Mouse (Mus musculus): Measurements from ENCODE around the gene Atf1. TPM values are rescaled to one million over a fixed set of nuclear protein-coding genes. Genes with fewer than 3 reads are reported as not detected.

Gene Atf1
- total and polyA plus RNA-seq, 3 experiments = 41.8 to 854 (median 183) TPM

DNA sequence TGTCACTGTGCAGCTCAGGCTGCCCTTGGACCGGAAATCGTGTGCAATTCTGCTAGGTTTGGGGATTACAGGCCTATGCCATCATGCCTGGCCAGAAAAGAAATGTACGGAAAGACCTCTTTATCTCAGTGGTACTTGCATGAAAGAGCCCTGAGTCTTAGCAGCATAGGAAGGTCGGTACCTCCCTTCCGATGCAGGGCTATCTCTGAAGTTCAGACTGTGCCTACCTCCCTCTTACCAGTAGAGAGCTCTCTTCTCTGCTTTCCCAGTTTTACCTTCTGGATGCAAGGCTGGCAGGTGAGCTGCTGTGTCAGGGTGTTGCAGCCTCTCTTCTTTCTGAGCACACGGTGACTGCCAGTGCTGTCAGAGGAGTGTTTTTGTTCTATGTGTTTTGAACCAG, 14.2 kb downstream of the Atf1 start:
- no peak for DNase-seq (ENCODE audit: low read depth, low spot score)
- Histone ChIP-seq H3K9me3 (replicated peaks; ENCODE audit: insufficient read depth, low read length) (no peaks in the 10 kb centered on the region), H3K36me3 (ENCODE audit: control insufficient read depth in 1 of 2, insufficient read depth in 2 of 2, low read length in 2 of 2) (peaks cover under 1 to 61% of the 10 kb centered on the region in 2 experiments; a peak in 3 of 4 replicates), H3K4me1 (ENCODE audit: control insufficient read depth in 1 of 2, insufficient read depth in 2 of 2, low read length in 2 of 2) (no peaks in the 10 kb centered on the region), H3K27me3 (ENCODE audit: control insufficient read depth in 1 of 2, insufficient read depth in 2 of 2, low read length in 2 of 2) (no peaks in the 10 kb centered on the region), H3K4me3 (ENCODE audit: control insufficient read depth in 1 of 2, insufficient read depth in 1 of 2, low read depth in 2 of 2, low read length in 2 of 2) (no peak overlapping the region), H3K79me2 (ENCODE audit: control insufficient read depth, insufficient read depth, low read length, poor library complexity) (peaks cover 27% of the 10 kb centered on the region), H3K27ac (ENCODE audit: control insufficient read depth, low read depth, low read length) (no peak overlapping the region), H3K9ac (ENCODE audit: control insufficient read depth, low read depth, low read length, poor library complexity, severe bottlenecking) (no peak overlapping the region)
- no peak for TF ChIP-seq NRF1 (IDR thresholded peaks at IDR 0.05; ENCODE audit: insufficient read depth, low read depth, low read length, poor library complexity, severe bottlenecking)
- no peak for TF ChIP-seq SMC3 (IDR thresholded peaks at IDR 0.05; ENCODE audit: low read depth, low read length)
- TF ChIP-seq POLR2AphosphoS2 (IDR thresholded peaks at IDR 0.05; ENCODE audit: low read length) = no peak
- TF ChIP-seq UBTF (IDR thresholded peaks at IDR 0.05; ENCODE audit: borderline replicate concordance, insufficient read depth, low read depth, low read length) = no peak
- no peak for TF ChIP-seq MAX (IDR thresholded peaks at IDR 0.05; ENCODE audit: low read length)

DNA sequence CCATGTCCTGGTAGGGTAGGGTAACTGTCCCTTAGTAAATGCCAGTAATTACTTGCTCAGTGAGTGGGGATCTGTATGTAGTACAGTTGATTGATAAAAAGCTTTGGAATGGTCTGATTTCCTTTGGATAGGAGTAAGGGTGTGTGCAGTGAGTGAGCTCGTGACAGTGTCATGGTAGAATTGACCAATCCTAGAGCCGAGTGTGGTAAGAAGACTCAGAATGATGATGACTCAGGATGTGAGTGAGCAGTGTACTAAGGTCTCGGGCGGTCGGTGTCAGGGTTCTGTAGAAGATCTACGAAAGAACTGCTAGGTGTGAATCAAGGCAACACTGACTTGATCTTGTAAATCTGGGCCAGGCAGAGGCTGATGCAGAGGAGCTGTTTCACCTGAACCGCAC, 18.3 kb downstream of the Atf1 start:
- TF ChIP-seq MYB (IDR thresholded peaks at IDR 0.05; ENCODE audit: low read depth, low read length) = no peak
- no peak for TF ChIP-seq TAL1 (IDR thresholded peaks at IDR 0.05; ENCODE audit: low read length)
- TF ChIP-seq ZC3H11A (IDR thresholded peaks at IDR 0.05; ENCODE audit: low read depth, low read length) = no peak
- no peak for TF ChIP-seq JUND (IDR thresholded peaks at IDR 0.05; ENCODE audit: low read depth, low read length)
- no peak for TF ChIP-seq MEF2A (IDR thresholded peaks at IDR 0.05; ENCODE audit: extremely low read depth, insufficient replicate concordance, low read depth, low read length, poor library complexity, severe bottlenecking)
- no peak for TF ChIP-seq UBTF (IDR thresholded peaks at IDR 0.05; ENCODE audit: borderline replicate concordance, insufficient read depth, low read depth, low read length)
- TF ChIP-seq MAX (IDR thresholded peaks at IDR 0.05; ENCODE audit: low read length) = no peak
- TF ChIP-seq ZMIZ1 (IDR thresholded peaks at IDR 0.05; ENCODE audit: low read depth, low read length) = no peak
- TF ChIP-seq USF2 (IDR thresholded peaks at IDR 0.05; ENCODE audit: borderline replicate concordance in 1 of 2, insufficient read depth in 1 of 2, low read depth in 1 of 2, low read length in 2 of 2) = no peak
- TF ChIP-seq HCFC1 (IDR thresholded peaks at IDR 0.05; ENCODE audit: low read depth, low read length) = no peak
- no peak for TF ChIP-seq NELFE (IDR thresholded peaks at IDR 0.05; ENCODE audit: low read depth, low read length)
- no peak for TF ChIP-seq ETS1 (IDR thresholded peaks at IDR 0.05; ENCODE audit: low read depth, low read length)
- TF ChIP-seq TCF12 (IDR thresholded peaks at IDR 0.05; ENCODE audit: low read depth, low read length) = no peak
- no peak for TF ChIP-seq MAZ (IDR thresholded peaks at IDR 0.05; ENCODE audit: low read depth, low read length)
- no peak for TF ChIP-seq BHLHE40 (IDR thresholded peaks at IDR 0.05; ENCODE audit: borderline replicate concordance, low read depth, low read length)
- TF ChIP-seq SIN3A (IDR thresholded peaks at IDR 0.05; ENCODE audit: low read length) = no peak
- TF ChIP-seq RAD21 (IDR thresholded peaks at IDR 0.05; ENCODE audit: low read depth, low read length) = no peak
- no peak for TF ChIP-seq E2F4 (IDR thresholded peaks at IDR 0.05; ENCODE audit: borderline replicate concordance, low read depth, low read length)
- no peak for TF ChIP-seq POLR2A (IDR thresholded peaks at IDR 0.05; ENCODE audit: control insufficient read depth in 1 of 2, insufficient read depth in 1 of 2, low read depth in 1 of 2, low read length in 2 of 2, poor library complexity in 1 of 2)
- no peak for TF ChIP-seq MAFK (IDR thresholded peaks at IDR 0.05; ENCODE audit: borderline replicate concordance, low read depth, low read length)
- no peak overlapping the region for H3K27ac ChIP-seq (ENCODE audit: control insufficient read depth, low read depth, low read length)

More for the DNA sequence above, 18.3 kb downstream of the Atf1 start:
- Histone ChIP-seq H3K4me1 (ENCODE audit: control insufficient read depth in 1 of 2, insufficient read depth in 2 of 2, low read length in 2 of 2) (peaks cover 17 to 22% of the 10 kb centered on the region in 2 experiments), H3K4me3 (ENCODE audit: control insufficient read depth in 1 of 2, insufficient read depth in 1 of 2, low read depth in 2 of 2, low read length in 2 of 2) (no peak overlapping the region), H3K9ac (ENCODE audit: control insufficient read depth, low read depth, low read length, poor library complexity, severe bottlenecking) (no peak overlapping the region), H3K79me2 (ENCODE audit: control insufficient read depth, insufficient read depth, low read length, poor library complexity) (peaks cover 18% of the 10 kb centered on the region), H3K27me3 (ENCODE audit: control insufficient read depth in 1 of 2, insufficient read depth in 2 of 2, low read length in 2 of 2) (no peaks in the 10 kb centered on the region), H3K9me3 (replicated peaks; ENCODE audit: insufficient read depth, low read length) (no peaks in the 10 kb centered on the region), H3K36me3 (ENCODE audit: control insufficient read depth in 1 of 2, insufficient read depth in 2 of 2, low read length in 2 of 2) (peaks cover 31 to 61% of the 10 kb centered on the region in 2 experiments)
- DNase-seq (ENCODE audit: low read depth, low spot score) = no peak

Measured in MEL (cell line).